Mouse (Mus musculus) erythroblast, embryonic 14.5 days (primary cell): ENCODE measurements around the gene Ubtf.

Source experiments
- GATA1 ChIP-seq: IDR thresholded peaks from 2 replicates; pipeline ENCODE4 v1.6.1; 2012; ENCODE audit warnings: low read length, inconsistent platforms, mixed read lengths
- TAL1 ChIP-seq: IDR thresholded peaks from 3 replicates; pipeline ENCODE4 v1.6.1; 2012; ENCODE audit warnings: low read length, inconsistent platforms, mixed read lengths

- TF ChIP-seq GATA1 (no peak), TAL1 (no peak)
These were observed 749 bp downstream of the Ubtf start for GRCm38 (mm10) chr11:102318576-102319409.
